Mouse (Mus musculus) adrenal gland, postnatal 25 days (tissue): ENCODE measurements around the gene Gm11020. TPM values are rescaled to one million over a fixed set of nuclear protein-coding genes. Genes with fewer than 3 reads are reported as not detected.

Source experiments
- DNase-seq: peaks from one replicate; pipeline ENCODE4 v3.0.0; 2021; ENCODE audit warnings: mixed read lengths
- total RNA-seq: library from RNA; stranded (reverse); gene quantifications from 2 replicates; pipeline ENCODE4 v1.2.3, GENCODE M21; 2021

Gm11020 gene
- total RNA-seq, 1 experiment from 2014 or later, result not detected

DNA sequence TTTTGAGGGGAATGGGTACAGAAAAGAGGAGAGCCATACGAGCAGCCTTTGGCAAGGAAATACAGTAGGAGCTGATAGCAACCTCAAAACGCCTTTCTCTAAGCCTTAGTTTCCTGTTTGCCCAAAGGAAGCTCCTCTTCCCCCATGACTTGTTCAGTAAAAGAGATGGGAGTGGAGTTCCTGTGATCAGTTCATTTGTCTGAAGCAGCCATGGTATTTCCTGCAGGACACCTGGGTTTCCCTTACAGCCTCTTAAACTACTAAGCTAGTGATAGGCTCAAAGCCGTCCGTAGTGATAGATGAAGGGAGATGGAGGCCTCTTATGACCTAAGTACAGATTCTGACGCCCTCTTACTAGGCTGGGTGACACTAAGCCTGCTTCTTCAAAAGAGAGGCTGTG is 21.1 kb downstream of the Gm11020 start:
- no peak for DNase-seq

DNA sequence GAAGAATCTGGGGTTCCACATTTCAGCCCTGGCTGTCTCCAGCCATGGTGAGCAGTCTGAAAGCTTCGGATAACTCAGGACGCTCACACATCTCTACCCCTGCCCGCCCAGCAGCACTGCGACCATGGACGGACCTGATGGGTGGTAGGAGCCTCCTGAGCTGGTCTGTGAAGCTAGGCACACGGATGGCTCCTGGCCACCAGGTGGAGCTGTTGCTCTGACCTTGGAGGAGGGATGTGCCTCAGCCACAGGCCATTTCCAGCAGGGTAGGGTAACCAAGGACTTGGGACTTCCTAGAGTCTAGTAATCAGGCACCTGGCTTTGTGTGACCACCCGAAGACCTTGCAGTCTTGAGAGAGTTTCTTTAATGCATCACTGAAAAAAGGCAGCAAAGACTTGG is 22.6 kb downstream of the Gm11020 start:
- DNase-seq, result peak; percentile 90

DNA sequence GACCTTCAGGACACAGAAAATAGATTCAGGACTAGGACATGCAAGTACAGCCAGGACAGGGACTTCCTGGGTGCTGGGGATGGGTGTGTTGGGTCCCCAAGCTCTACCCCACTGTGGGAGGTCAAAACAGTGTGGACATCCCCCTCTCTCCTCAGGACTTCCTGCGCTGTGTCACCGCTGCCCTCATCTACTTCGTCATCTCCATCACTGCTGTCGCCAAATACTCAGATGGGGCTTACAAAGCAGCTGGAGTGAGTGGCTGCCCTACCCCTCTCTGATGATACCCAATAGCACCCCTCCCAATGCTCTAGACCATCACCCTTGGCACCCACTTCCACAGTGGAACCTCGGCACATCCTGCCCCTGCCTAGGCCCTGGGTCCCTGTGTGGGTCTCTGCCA is 23.3 kb downstream of the Gm11020 start:
- DNase-seq, result no peak

DNA sequence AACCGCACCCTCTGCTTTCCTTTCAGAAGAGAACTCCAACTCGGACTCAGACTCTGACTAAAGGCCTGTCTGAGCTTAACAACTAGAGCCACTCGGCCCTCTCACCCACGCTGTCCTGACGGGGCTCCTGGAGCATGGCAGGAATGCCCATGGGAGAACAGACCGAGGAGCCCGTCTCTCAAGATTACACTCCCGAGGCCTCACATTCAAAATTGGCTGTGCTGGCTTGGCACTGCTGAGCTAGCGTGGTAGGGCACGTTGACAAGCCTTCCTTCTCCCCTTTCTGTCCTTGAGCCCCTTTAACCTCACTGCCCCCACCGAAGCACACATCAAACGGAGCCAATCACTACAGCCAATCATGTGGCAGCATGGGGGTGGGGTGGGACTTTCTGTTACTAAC is 25.3 kb downstream of the Gm11020 start:
- DNase-seq, result peak; percentile 25

DNA sequence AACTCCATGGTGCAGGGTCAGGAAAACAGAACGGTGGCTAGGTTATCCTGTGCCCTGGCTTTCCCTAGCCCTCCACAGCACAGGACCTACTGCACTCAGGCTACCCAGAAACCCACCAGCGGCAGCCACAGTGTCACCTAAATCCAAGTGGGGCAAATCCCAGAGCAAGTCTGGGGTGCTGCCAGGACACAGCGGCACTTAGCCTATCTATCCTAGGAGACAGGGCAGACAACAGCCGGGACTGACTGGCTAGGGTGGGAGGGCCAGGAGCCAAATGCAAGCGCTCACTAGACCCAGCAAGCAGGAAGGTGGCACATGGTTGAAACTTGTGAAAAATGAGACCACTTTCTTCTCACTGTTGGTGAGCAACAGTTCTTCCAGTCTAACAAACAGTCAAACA is 27.6 kb downstream of the Gm11020 start:
- no peak for DNase-seq

DNA sequence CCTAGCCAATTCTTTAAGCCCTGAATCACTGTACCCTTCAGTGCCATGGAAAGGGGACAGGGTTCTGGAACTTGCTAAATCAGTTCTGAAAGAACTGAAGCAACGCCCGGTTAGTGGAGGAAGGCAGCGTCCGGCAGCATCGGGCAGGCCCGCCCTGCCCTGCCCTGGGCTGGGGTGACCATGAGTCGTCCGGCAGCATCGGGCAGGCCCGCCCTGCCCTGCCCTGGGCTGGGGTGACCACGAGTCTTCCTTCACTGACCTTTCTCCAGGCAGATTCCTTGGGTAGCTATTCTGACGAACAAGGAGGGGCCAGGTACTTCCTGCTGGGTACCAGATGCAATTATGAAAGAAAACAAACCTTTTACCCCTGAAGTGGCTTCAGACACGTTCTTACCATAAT is 28.7 kb downstream of the Gm11020 start:
- DNase-seq, result no peak

DNA sequence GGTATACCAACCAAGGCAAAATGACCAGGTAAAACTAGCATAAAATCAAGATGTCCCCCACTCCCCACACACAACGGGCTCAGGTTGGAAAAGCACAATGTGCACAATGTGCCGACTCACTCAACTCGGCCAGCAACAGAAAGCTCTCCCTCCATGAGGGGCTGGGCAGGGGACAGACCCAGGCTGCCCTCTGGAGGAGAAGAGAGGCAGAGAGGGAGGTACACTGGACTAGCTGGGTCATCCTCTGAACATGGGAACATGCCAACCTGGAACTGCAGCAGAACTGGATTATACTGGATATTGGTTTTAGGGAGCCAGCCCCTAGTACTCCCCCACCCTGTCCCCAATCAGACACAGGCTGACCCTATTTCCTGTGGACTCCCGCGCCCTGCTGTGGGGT is 31.8 kb downstream of the Gm11020 start:
- no peak for DNase-seq

DNA sequence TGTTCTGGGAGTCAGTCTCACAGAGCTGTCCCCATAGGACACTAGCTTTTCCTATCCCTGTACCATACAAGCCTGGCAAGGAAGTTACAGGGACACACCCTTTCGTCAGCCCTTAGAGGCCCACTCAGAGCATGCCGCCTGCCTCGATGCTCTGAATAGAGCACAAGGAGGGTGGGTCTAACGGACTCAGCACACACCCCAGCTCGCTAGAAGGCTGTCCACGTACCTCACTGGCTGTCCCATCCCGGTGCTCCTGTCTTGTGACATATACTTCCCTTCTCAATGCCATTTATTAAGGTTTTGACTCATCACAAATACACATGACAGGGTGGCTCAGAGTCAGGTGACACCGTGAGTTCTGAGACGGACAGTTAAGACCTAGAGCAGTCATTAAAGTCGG is 33.1 kb downstream of the Gm11020 start:
- DNase-seq, result no peak

DNA sequence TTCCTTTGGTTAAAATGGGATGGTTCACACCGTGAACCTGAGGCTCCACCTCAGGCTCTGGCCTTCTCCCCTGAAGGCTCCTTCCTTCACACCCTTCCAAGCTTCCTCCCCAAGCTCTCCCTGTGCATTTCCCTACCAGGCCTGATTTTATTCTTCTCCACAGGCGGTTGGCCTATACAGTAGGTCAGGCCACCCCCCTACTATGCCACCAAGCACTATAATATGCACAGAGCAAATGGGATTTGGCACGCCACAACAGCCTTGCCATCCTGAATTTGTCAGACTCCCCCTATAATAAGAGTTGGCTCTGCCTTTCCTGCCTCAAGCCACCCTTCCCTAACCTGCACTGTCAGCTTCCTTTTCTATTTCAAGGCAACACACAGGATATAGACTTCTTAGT is 37.3 kb downstream of the Gm11020 start:
- no peak for DNase-seq

DNA sequence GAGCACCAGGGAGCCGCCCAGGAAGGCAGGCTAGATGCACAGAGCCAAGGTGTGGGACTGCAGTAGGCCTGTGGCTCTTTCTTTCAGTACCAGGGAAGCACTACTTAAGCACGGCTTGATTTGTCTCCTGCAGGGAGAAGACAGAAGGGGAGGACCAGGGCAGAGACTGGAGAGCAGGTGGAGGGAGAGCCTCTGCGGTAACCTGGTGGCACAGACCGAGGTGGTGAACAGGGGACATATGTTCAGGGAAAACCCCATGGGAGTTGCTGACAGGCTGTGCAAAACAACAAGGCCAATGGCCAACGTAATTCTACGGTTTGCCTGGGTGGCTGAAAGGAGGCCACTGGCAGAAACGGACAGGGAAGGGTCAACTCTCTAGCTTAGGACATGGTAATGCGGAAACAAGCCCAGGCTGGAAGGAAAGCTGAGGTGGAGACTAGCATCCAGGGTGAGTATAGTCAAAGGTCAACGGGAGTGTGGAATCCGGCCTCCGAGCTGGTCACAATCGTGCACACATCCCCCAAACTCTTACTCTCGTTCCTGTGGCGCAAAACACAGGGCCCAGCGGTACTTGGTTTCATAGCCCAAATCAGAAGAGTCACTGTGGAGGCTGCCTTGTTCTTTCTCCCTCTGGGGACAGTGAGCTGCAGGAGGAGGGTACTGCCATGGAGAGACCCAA is 38.5 kb downstream of the Gm11020 start:
- no peak for DNase-seq

DNA sequence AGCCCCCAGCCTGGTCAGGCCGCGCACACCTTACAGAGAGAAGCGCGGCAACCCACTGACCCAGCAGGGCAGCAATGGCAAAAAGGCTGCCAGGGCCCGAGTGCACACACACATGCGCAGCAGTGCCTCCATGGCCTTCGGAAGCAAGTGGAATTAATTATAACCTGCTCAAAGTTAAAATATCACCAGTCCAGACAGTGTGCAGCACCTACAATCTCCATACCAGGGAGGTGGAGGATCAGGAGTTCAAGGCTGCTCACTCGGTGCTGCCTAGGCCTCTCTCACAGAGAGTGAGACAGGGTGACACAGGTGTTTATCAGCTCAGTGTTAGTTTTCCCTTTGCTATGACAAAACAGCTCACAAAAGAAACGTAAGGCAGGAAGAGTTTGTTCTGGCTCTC is 44.3 kb downstream of the Gm11020 start:
- no peak for DNase-seq

DNA sequence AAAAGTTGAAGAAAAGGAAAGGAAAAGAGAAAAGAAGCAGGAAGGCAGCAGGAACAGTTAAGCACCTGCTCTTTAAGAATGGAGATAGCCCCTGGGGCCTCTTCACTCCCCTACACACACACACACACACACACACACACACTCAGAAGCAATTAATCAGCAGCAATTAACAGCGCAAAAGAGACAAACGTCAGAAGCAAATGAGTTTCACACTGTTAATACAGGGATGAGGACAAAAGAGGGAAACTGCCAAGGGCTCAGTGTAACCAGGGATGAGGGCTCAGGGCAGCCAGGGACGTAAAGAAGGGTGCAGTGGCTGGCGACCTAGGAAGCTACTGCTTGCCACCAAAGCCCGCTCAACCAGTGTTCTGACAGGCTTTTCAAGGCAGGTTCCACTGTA is 46.0 kb downstream of the Gm11020 start:
- no peak for DNase-seq

DNA sequence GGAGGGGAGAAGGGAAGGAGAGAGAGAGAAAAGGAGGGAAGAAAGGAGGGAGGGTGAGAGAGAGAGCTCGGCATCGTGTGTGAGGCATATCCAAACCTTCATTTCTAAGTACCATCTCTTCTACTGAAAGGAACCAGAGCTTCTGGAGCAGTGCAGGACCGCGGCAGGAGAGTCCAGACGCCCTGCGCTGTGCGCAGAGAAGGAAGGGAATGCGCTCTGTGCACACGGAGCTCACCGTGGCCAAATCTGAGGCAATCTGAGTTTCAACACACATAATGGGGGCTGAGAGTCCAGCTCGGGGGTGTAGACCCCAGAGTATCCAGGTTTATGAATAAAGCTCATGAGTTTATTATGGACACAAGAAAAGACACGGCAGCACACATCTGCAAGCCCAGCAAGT is 48.2 kb downstream of the Gm11020 start:
- no peak for DNase-seq

DNA sequence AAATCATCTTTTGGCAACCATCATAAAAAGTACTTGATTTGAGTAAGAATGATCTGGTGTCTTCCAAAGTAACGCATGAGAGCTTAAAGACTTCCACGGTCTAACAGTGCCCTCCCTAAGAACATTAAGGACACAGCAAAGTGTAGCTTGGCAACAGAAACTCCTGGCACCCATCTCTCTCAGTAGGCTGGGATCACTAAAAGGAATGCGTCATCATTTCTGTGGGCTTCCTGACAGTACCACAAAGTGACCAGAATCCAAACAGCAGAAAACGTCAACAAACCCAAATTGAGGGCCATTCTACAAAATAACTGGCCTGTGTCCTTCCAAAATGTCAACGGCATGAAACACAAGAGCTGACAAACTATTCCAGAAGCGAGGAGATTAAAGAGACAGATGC is 48.7 kb downstream of the Gm11020 start:
- DNase-seq, result no peak

DNA sequence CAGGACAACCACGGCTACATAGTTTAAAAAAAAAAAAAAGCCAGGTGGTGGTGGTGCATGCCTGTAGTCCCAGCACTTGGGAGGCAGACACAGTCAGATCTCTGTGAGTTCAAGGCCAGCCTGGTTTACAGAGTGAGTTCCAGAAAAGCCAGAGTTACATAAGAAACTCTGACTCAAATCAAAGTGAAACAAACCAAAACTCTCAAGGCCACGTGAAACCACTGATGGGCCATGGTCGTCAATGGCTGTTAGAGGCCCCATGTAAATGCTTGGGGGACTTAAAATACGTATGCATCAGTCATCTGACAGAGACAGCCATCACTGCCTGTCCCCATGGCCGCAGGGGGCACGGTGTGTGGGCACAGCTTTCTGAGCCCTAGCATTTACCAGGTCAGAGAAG is 49.8 kb downstream of the Gm11020 start:
- DNase-seq, result no peak

Other genes starting within 250 kb of the Gm11020 start
- 50.0 and 59.8 TPM in 2 replicates for gene Cdh5, start 219.9 kb upstream of the Gm11020 start, total RNA-seq
- gene Bean1, start 151.1 kb upstream of the Gm11020 start, total RNA-seq, result 3.7 and 9.3 TPM in 2 replicates
- gene Tk2, start 73.0 kb upstream of the Gm11020 start, total RNA-seq, result 52.3 and 78.8 TPM in 2 replicates
- gene Cklf, start 70.7 kb upstream of the Gm11020 start, total RNA-seq, result 81.7 and 94.0 TPM in 2 replicates
- 0.97 and 3.6 TPM in 2 replicates for gene Cmtm2a, start 28.4 kb upstream of the Gm11020 start, total RNA-seq
- gene Gm45711, start 11.5 kb upstream of the Gm11020 start, total RNA-seq, result not detected in 2 replicates
- 0.52 and 1.0 TPM in 2 replicates for gene Cmtm1, start 11.4 kb upstream of the Gm11020 start, total RNA-seq
- not detected in 2 replicates for gene Cmtm2b, start 663 bp downstream of the Gm11020 start, total RNA-seq
- 73.6 and 85.9 TPM in 2 replicates for gene Cmtm3, start 17.8 kb downstream of the Gm11020 start, total RNA-seq
- gene Cmtm4, start 74.2 kb downstream of the Gm11020 start, total RNA-seq, result 44.4 and 46.0 TPM in 2 replicates
- gene Dync1li2, start 121.5 kb downstream of the Gm11020 start, total RNA-seq, result 138 and 198 TPM in 2 replicates
- gene Terb1, start 188.3 kb downstream of the Gm11020 start, total RNA-seq, result not detected in 2 replicates
- 39.4 and 43.1 TPM in 2 replicates for gene Nae1, start 213.1 kb downstream of the Gm11020 start, total RNA-seq
- 2.3 and 2.6 TPM in 2 replicates for gene Car7, start 213.1 kb downstream of the Gm11020 start, total RNA-seq